Mouse (Mus musculus) liver, embryonic 14.5 days (tissue): ENCODE results near the gene Wnt1. TPM values are rescaled to one million over a fixed set of nuclear protein-coding genes. Genes with fewer than 3 reads are reported as not detected.

Experiments
- ATAC-seq: fragments of 200-750 bp; cut with Nextera tagmentation; 2 replicates; pipeline ENCODE4 v1.8.0; 2017; ENCODE audit warnings: moderate number of reproducible peaks, mild to moderate bottlenecking, moderate library complexity; ENCODE audit not compliant: insufficient read depth
- DNase-seq, 3 experiments: peaks; one replicate each; pipeline ENCODE4 v3.0.0-alpha.2; 2012 to 2013; ENCODE audit warnings: low read depth in 3 of 3, low spot score in 3 of 3
- H3K27ac ChIP-seq: fragments of 300-500 bp; sonication (generic); 2 replicates; pipeline ENCODE4 v1.5.1; 2014; ENCODE audit warnings: moderate library complexity, mild to moderate bottlenecking, control low read depth, inconsistent platforms
- H3K27me3 ChIP-seq: fragments of 300-500 bp; sonication (generic); 2 replicates; pipeline ENCODE4 v1.6.1; 2014; ENCODE audit warnings: mild to moderate bottlenecking, low read length, moderate library complexity; ENCODE audit not compliant: control insufficient read depth, insufficient read depth
- H3K36me3 ChIP-seq: fragments of 300-500 bp; sonication (generic); replicated peaks from 2 replicates; pipeline ENCODE4 v1.6.1; 2014; ENCODE audit warnings: low read depth; ENCODE audit not compliant: control insufficient read depth, insufficient read depth
- H3K4me1 ChIP-seq, 2 experiments: fragments of 200-500 bp in 1 of 2; fragments of 300-500 bp in 1 of 2; sonication (generic) in 1 of 2; replicated peaks; 2 replicates each; pipeline ENCODE4 v1.6.1; 2012 to 2014; ENCODE audit warnings: antibody characterized with exemption in 1 of 2, inconsistent platforms in 1 of 2, low read length in 1 of 2; ENCODE audit not compliant: control insufficient read depth in 2 of 2, insufficient read depth in 2 of 2
- H3K4me2 ChIP-seq: fragments of 300-500 bp; sonication (generic); 2 replicates; pipeline ENCODE4 v1.6.1; 2014; ENCODE audit warnings: low read depth, mild to moderate bottlenecking, control low read depth, moderate library complexity
- H3K4me3 ChIP-seq, 2 experiments: fragments of 200-500 bp in 1 of 2; fragments of 300-500 bp in 1 of 2; sonication (generic) in 1 of 2; 2 replicates each; pipeline ENCODE4 v1.5.1; 2012 to 2014; ENCODE audit warnings: low read depth in 2 of 2, low read length in 2 of 2, mild to moderate bottlenecking in 2 of 2, control low read depth in 1 of 2, inconsistent platforms in 1 of 2, moderate library complexity in 1 of 2; ENCODE audit not compliant: insufficient read depth in 1 of 2
- H3K9ac ChIP-seq: fragments of 300-500 bp; sonication (generic); replicated peaks from 2 replicates; pipeline ENCODE4 v1.6.1; 2014; ENCODE audit warnings: mild to moderate bottlenecking, control low read depth, moderate library complexity
- H3K9me3 ChIP-seq: fragments of 300-500 bp; sonication (generic); 2 replicates; pipeline ENCODE4 v1.6.1; 2016; ENCODE audit warnings: low read length, mixed read lengths; ENCODE audit not compliant: control insufficient read depth
- CTCF ChIP-seq: IDR thresholded peaks from 2 replicates; pipeline ENCODE4 v1.5.1; 2016; ENCODE audit warnings: antibody characterized with exemption, low read depth, control low read depth
- EP300 ChIP-seq: IDR thresholded peaks from 2 replicates; pipeline ENCODE4 v1.6.1; 2016; ENCODE audit warnings: antibody characterized with exemption, low read depth
- WGBS: fragments of 180-500 bp; shearing (Covaris S2); extraction: QIAGEN DNeasy Blood & Tissue Kit; methylation state at CpG from one replicate; pipeline ENCODE4 v1.1.7; 2014; ENCODE audit not compliant: insufficient replicate concordance; 5-methylcytosine and 5-hydroxymethylcytosine counted together
- polyA plus RNA-seq, 2 experiments: library from polyadenylated mRNA; depleted of rRNA in 1 of 2; stranded (reverse) in 1 of 2; unstranded in 1 of 2; fragments of >200 nt; fragmentation: Nextera tagmentation in 1 of 2; extraction: Ambion mirVana in 1 of 2; gene quantifications; 2 replicates each; pipeline versions ENCODE4 v1.2.1 to v1.2.3; 2012 to 2014

Gene Wnt1
- polyA plus RNA-seq, 2 experiments, result not detected

GRCm38 (mm10) chr15:98791221-98791620, 1.6 kb downstream of the Wnt1 start:
- no peak overlapping the region for H3K9ac ChIP-seq
- no peak overlapping the region for H3K4me2 ChIP-seq
- H3K4me3 ChIP-seq, result no peak overlapping the region
- WGBS, result 6% methylated on average over 12 of the region's 12 CpGs
- H3K36me3 ChIP-seq, result no peaks in the 10 kb centered on the region
- H3K27ac ChIP-seq, result no peak overlapping the region
- no peaks in the 10 kb centered on the region for H3K4me1 ChIP-seq
- no peaks in the 10 kb centered on the region for H3K9me3 ChIP-seq
- peaks cover 94% of the 10 kb centered on the region for H3K27me3 ChIP-seq
- TF ChIP-seq CTCF, result no peak
- TF ChIP-seq EP300, result no peak
- no peak for ATAC-seq
- DNase-seq, result no peak

GRCm38 (mm10) chr15:98791771-98792170, 2.1 kb downstream of the Wnt1 start:
- H3K4me3 ChIP-seq, result no peak overlapping the region
- TF ChIP-seq CTCF (no peak), EP300 (no peak)
- DNase-seq (no peak), ATAC-seq (no peak)
- peaks cover 96% of the 10 kb centered on the region for H3K27me3 ChIP-seq
- no peaks in the 10 kb centered on the region for H3K9me3 ChIP-seq
- no peak overlapping the region for H3K27ac ChIP-seq
- WGBS, result 2% methylated on average over 23 of the region's 23 CpGs
- H3K9ac ChIP-seq, result no peak overlapping the region
- no peak overlapping the region for H3K4me2 ChIP-seq
- no peaks in the 10 kb centered on the region for H3K36me3 ChIP-seq
- H3K4me1 ChIP-seq, result no peaks in the 10 kb centered on the region

- TF ChIP-seq CTCF (no peak), EP300 (no peak)
- WGBS, result 3% methylated on average over 75 of the region's 75 CpGs
- Histone ChIP-seq H3K9me3 (no peaks in the 10 kb centered on the region), H3K4me2 (no peak overlapping the region), H3K9ac (no peak overlapping the region), H3K27me3 (peaks cover 98% of the 10 kb centered on the region), H3K36me3 (no peaks in the 10 kb centered on the region), H3K27ac (no peak overlapping the region), H3K4me3 (no peak overlapping the region), H3K4me1 (no peaks in the 10 kb centered on the region)
- DNase-seq, result no peak
- ATAC-seq, result no peak
Measured at GRCm38 (mm10) chr15:98792233-98793020, 2.8 kb downstream of the Wnt1 start.

- Histone ChIP-seq H3K4me1 (no peaks in the 10 kb centered on the region), H3K9me3 (no peaks in the 10 kb centered on the region), H3K36me3 (no peaks in the 10 kb centered on the region), H3K4me3 (no peak overlapping the region), H3K9ac (no peak overlapping the region), H3K27me3 (peaks cover 98% of the 10 kb centered on the region), H3K27ac (no peak overlapping the region), H3K4me2 (no peak overlapping the region)
- TF ChIP-seq CTCF (no peak), EP300 (no peak)
- no peak for DNase-seq
- no peak for ATAC-seq
- WGBS, result 1% methylated on average over 13 of the region's 13 CpGs
Measured at GRCm38 (mm10) chr15:98793141-98793698, 3.6 kb downstream of the Wnt1 start.

GRCm38 (mm10) chr15:98796803-98797595, 7.3 kb downstream of the Wnt1 start:
- ATAC-seq (no peak), DNase-seq (no peak)
- no peaks in the 10 kb centered on the region for H3K9me3 ChIP-seq
- no peak overlapping the region for H3K4me2 ChIP-seq
- WGBS, result 10% methylated on average over 13 of the region's 13 CpGs
- H3K27ac ChIP-seq, result no peak overlapping the region
- H3K4me3 ChIP-seq, result no peak overlapping the region
- no peak overlapping the region for H3K9ac ChIP-seq
- TF ChIP-seq EP300 (no peak), CTCF (no peak)
- no peaks in the 10 kb centered on the region for H3K36me3 ChIP-seq
- H3K4me1 ChIP-seq, result no peaks in the 10 kb centered on the region
- peaks cover 98% of the 10 kb centered on the region for H3K27me3 ChIP-seq
